Mouse (Mus musculus) E14TG2a.4 (cell line): Measurements from ENCODE around the gene Gm3646.

Experiments used
- CTCF ChIP-seq: conservative IDR thresholded peaks from 2 replicates; pipeline ENCODE4 v1.5.1; 2014; ENCODE audit warnings: low read length
- NANOG ChIP-seq: IDR thresholded peaks from 2 replicates; pipeline ENCODE4 v1.6.1; 2014; ENCODE audit warnings: borderline replicate concordance, low read length, mixed read lengths
- POU5F1 ChIP-seq: IDR thresholded peaks from 2 replicates; pipeline ENCODE4 v1.6.1; 2014; ENCODE audit warnings: low read length, borderline replicate concordance

GRCm38 (mm10) chr1:39759231-39760175 is 45.6 kb downstream of the Gm3646 start:
- TF ChIP-seq CTCF (no peak), NANOG (no peak), POU5F1 (no peak)
